Mouse (Mus musculus): Measurements from ENCODE around the gene Kif1c. TPM values are rescaled to one million over a fixed set of nuclear protein-coding genes. Genes with fewer than 3 reads are reported as not detected.

The Kif1c gene
- total RNA-seq, 2 experiments from 2014 or later: 279 to 286 TPM

GRCm38 (mm10) chr11:70664741-70665140 lies 35.6 kb upstream of the Kif1c start:
- intact Hi-C loops (cut with DNase I): no loop called here
- DNase-seq: no peak

GRCm38 (mm10) chr11:70666687-70667086 lies 33.7 kb upstream of the Kif1c start:
- no peak for DNase-seq
- intact Hi-C loops (cut with DNase I): loop anchor here (1.0 kb wide), 1 partner anchor 9 kb away; the partner anchor contains the start of gene Eno3

GRCm38 (mm10) chr11:70667271-70668150 lies 32.8 kb upstream of the Kif1c start:
- DNase-seq: no peak
- intact Hi-C loops (cut with DNase I): loop anchor here (1.0 kb wide), 1 partner anchor 10 kb away; the partner anchor contains the start of gene Eno3

GRCm38 (mm10) chr11:70668335-70668770 lies 32.0 kb upstream of the Kif1c start:
- intact Hi-C loops (cut with DNase I): no loop called here
- DNase-seq: no peak

GRCm38 (mm10) chr11:70668771-70669505 lies 31.4 kb upstream of the Kif1c start, which contains the start of gene Spag7:
Gene Spag7 (minus strand): TSS chr11:70669416.
- DNase-seq: peak; percentile 98 to 99
- intact Hi-C loops (cut with DNase I): loop anchor here (1.0 kb wide), 1 partner anchor 31 kb away; the partner anchor contains the start of genes Inca1 and Kif1c

- intact Hi-C loops (cut with DNase I): loop anchor here (1.0 to 2.0 kb wide), 2 partner anchors 17 to 31 kb away; partner anchors contain the start of genes Inca1 and Kif1c
- peak; percentile 83 to 85 for DNase-seq
Observed at GRCm38 (mm10) chr11:70669582-70670345, 30.6 kb upstream of the Kif1c start.

- intact Hi-C loops (cut with DNase I): loop anchor here (2.0 kb wide), 1 partner anchor 16 kb away; no protein-coding TSS in a partner anchor
Observed at GRCm38 (mm10) chr11:70670483-70670882, 29.9 kb upstream of the Kif1c start.

GRCm38 (mm10) chr11:70671333-70672047 lies 28.9 kb upstream of the Kif1c start:
- intact Hi-C loops (cut with DNase I): loop anchor here (2.0 kb wide), 1 partner anchor 15 kb away; no protein-coding TSS in a partner anchor
- no peak for DNase-seq

More at GRCm38 (mm10) chr11:70670483-70670882, 29.9 kb upstream of the Kif1c start:
- no peak for DNase-seq

GRCm38 (mm10) chr11:70674014-70674413 lies 26.3 kb upstream of the Kif1c start:
- intact Hi-C loops (cut with DNase I): no loop called here
- DNase-seq: no peak

GRCm38 (mm10) chr11:70674501-70674900 lies 25.8 kb upstream of the Kif1c start:
- intact Hi-C loops (cut with DNase I): no loop called here
- no peak for DNase-seq

GRCm38 (mm10) chr11:70678092-70678491 lies 22.3 kb upstream of the Kif1c start:
- no peak for DNase-seq
- intact Hi-C loops (cut with DNase I): no loop called here

GRCm38 (mm10) chr11:70678576-70678975 lies 21.8 kb upstream of the Kif1c start:
- intact Hi-C loops (cut with DNase I): no loop called here
- DNase-seq: no peak

- intact Hi-C loops (cut with DNase I): no loop called here
- DNase-seq: no peak
Observed at GRCm38 (mm10) chr11:70679361-70679760, 21.0 kb upstream of the Kif1c start.

- no peak for DNase-seq
- intact Hi-C loops (cut with DNase I): no loop called here
Observed at GRCm38 (mm10) chr11:70679894-70680293, 20.5 kb upstream of the Kif1c start.

GRCm38 (mm10) chr11:70681170-70681569 lies 19.2 kb upstream of the Kif1c start:
- intact Hi-C loops (cut with DNase I): no loop called here
- no peak for DNase-seq

- intact Hi-C loops (cut with DNase I): loop anchor here (2.0 kb wide), 1 partner anchor 73 kb away; no protein-coding TSS in a partner anchor
- DNase-seq: peak; percentile 38 to 72
Observed at GRCm38 (mm10) chr11:70681897-70682581, 18.3 kb upstream of the Kif1c start.

GRCm38 (mm10) chr11:70683640-70684039 lies 16.7 kb upstream of the Kif1c start:
- no peak for DNase-seq
- intact Hi-C loops (cut with DNase I): loop anchor here (2.0 kb wide), 1 partner anchor 71 kb away; no protein-coding TSS in a partner anchor

- intact Hi-C loops (cut with DNase I): loop anchor here (2.0 kb wide), 1 partner anchor 16 kb away; no protein-coding TSS in a partner anchor
- DNase-seq: peak in 1 of 2 experiments; percentile 51
Observed at GRCm38 (mm10) chr11:70686901-70687566, 13.3 kb upstream of the Kif1c start.
